Mouse (Mus musculus): Measurements from ENCODE around the gene BC005537.
"Not testable (repeated sequence)": the region's sequence is repeated elsewhere in the genome, so short reads cannot be mapped to it uniquely, and the experiment has no call there.

BC005537 gene

DNA sequence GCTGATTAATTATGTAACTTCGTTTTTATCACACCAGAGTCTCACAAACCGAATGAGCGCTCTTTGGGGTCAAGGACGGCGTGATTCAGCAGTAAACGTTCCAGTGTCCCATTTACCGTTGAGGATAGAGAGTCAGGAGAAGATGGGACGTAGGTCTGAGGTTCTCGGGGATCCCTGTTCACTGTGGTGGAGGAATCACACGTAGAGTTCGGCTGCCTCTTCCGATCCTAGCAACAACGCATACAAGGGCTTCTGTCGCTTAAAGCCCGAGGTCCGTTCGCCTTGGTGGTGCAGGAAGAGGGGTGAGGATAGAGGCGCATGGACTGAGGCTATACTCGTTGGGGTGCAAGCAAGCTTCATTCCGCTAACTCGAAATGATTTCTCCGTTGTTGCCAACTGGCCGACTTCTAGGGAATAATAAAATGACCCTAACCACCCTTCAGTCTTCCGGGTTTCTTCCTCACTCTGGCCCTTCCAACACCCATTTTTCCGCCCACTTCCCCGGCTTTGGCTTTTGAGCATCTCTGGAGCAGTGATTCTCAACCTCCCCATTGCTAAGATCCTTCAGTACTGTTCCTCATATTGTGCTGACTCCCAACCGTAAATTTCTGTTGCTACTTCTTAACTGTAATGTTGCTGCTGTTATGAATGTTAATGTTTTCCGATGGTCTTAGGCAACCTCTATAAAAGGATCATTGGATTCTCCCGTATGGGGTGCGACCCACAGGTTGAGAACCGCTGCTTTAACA, 1.4 kb upstream of the BC005537 start:
- peak; percentile 48 for DNase-seq (ENCODE audit: low read depth, low spot score)

DNA sequence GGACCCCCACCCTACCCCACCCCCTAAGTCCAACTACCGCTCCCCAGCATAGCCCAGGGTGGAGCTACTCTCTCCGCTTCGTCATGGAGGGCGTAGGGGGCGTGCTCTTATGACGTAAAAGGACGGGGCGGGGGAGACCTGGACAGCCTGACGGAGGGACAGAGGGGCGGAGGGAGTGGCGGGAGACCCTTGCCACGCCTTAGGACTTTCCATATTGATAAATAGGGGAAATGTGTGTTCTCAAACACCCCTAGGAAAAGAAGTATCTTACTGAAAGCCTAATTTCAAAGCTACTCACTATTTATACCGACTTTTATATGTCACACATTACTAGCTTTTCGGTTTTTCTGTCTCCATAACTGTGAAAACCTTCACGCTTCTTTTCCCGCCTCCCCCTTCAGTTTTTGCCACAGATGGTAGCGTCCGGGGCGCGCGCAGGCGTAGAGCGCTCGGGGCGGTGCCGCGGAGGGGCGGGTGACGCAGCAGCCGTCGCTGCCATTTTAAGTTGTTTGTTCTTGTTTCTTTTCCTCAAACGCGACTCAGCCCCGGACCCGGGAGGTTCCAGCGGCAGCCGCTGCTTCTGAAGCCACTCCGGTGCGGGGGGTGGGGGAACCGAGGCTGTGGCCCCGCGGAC, 666 bp upstream of the BC005537 start:
- peak; percentile 96 for DNase-seq (ENCODE audit: low read depth, low spot score)

DNA sequence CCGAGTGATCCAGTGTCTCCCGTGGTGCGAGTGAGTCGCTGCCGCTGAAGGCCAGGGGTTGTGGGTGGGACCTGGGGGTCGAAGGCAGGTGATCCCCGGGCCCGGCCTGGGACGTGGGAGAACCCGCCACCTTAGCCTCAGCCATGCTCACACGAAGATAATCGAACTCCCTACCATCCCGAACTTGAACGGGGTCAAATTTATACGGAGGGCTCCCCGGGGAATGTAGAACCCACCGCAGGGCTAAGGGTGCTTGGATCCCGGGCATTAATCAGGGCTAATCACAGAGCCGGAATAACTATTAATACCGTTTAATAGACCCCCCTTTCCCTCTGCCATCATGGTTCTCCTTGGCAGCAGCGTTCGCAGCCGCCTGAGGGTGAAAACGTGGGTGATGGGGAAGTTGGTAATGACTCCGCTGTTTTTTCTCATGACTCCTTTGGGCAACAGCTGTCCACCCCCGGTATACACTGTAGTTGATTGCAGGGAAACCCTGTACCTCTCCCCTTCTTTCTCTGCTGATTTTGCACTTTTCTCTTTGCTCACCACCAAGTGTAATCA, 754 bp downstream of the BC005537 start:
- DNase-seq (ENCODE audit: low read depth, low spot score) = peak; percentile 68

DNA sequence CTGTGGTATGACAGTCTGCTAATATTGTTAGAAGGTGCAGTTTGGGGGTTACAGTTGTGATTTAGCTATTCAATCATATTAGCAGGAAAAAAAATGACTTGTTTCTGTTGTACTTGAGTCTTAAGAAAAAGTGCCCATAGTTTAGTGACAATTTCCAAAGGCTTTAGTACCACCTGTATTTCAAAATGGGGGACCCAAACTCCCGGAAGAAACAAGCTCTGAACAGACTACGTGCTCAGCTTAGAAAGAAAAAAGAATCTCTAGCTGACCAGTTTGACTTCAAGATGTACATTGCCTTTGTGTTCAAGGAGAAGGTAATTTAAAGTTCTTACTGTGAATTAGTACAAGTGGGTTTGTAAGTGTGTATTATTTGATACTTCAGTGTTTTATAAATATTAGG, 1.7 kb downstream of the BC005537 start:
- DNase-seq (ENCODE audit: low read depth, low spot score) = no peak

DNA sequence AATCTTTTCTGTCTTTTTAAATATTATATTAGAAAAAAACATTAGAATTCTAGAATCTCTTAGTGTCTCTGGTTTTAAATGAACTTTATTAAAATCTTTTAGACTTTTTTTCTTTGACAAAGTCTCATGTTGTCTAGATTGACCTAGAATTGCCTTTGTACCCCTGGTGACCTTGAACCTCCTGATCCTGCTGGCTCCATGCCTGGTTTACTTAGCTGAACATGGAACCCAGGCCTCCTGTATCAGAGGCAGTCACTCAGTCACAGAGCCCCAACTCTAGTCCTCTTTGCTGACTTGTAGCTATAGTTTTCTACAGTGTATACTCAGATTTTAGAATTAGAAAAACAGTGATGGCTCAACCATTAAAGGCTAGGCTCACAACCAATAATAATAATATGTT, 4.6 kb downstream of the BC005537 start:
- no peak for DNase-seq (ENCODE audit: low read depth, low spot score)

DNA sequence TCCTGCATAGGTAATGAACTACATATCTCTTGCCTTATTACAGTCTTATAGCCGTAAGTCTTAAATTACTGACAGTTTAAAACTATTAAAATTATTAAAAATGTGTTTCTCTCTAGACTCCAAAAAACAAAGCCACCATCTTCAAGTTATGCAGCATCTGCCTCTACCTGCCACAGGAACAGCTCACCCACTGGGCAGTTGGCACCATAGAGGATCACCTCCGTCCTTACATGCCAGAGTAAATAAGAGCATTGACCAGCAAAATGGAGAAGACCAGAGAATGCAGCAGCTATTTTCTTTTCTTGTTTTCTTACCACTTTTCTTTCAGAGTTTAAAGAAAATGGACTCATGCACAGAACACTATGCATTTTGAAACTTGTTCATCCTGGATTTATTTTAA, 11.1 kb downstream of the BC005537 start:
- no peak for DNase-seq (ENCODE audit: low read depth, low spot score)

DNA sequence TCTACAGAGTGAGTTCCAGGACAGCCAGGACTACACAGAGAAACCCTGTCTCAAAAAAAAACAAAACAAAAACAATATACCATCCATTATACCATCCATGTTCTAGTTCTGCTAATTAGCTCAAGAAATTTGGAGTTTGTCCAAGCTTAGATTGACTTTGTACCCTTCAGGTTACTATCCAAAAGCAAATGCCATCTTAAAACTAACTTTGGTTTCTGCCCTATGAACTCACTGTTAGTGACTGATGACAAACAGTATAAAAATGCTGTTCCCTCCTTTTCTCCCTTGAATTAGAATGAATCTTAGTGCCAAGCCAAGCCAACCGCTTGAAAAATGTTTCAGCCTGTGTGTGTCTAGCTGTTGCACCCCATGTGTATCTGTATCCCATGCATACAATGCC, 13.2 kb downstream of the BC005537 start:
- no peak for DNase-seq (ENCODE audit: low read depth, low spot score)

DNA sequence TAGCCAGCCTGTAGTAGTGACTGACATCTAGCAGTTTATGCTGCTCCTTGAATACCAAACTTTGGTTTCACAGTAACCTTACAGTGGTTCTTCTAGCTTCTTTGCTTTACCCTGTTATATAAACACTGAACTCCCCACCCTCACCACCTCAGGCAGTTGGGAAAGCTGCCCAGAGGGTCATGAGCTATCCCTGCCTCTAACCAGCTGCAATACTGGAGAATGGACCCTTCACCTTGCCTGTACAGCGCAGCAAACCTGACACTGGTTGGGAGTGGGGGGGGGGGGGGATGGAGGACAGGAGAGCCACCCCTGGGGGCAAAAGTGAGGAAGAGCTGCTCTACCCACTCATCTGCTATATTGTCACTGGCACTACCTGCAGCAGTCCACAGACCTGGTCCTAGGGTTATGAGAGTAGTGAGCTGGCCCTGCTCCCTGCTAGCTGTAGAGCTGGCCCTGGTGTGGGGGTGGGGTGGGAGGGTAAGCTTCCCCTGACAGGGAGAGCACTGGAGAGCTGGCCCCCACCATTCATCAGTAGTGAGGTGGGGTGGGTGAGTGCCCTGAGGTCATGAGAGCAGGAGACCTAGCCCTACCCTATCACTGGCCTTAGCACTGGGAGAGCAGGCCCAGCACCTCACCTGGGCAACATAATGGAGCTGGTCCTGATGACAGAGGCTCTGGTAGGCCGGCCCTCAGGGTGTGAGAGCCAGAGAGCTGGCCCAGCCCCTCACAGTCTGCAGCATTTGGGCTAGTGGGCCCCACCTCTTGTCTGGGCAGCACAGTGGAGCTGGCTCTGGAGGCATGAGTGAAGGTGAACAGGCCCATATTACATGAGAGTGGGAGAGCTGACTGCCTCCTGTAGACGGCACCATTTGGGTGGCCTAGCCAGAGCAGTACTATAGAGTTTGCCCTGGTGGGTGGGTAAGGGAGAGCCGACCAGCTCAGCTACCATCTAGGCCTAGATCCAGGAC, 15.0 kb downstream of the BC005537 start:
- DNase-seq (ENCODE audit: low read depth, low spot score) = peak; percentile 61

DNA sequence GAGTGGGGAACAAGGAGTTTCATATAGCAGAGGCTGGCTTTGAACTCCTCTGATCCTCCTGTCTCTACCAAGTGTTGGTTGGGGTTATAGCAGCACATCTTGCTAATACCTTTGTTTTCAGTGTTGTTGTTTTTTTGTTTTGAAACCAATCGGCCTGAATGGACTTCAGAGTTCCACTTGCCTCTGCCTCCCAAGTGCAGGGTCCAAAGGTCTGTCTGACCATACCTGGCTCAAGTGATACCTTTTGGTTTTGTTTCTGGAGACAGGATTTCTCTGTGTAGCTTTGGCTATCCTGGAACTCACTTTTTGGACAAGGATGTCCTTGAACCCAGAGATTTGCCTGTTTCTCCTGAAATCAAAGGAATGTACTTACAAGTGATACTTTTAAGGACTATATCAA, 18.5 kb downstream of the BC005537 start:
- no peak for DNase-seq (ENCODE audit: low read depth, low spot score)

DNA sequence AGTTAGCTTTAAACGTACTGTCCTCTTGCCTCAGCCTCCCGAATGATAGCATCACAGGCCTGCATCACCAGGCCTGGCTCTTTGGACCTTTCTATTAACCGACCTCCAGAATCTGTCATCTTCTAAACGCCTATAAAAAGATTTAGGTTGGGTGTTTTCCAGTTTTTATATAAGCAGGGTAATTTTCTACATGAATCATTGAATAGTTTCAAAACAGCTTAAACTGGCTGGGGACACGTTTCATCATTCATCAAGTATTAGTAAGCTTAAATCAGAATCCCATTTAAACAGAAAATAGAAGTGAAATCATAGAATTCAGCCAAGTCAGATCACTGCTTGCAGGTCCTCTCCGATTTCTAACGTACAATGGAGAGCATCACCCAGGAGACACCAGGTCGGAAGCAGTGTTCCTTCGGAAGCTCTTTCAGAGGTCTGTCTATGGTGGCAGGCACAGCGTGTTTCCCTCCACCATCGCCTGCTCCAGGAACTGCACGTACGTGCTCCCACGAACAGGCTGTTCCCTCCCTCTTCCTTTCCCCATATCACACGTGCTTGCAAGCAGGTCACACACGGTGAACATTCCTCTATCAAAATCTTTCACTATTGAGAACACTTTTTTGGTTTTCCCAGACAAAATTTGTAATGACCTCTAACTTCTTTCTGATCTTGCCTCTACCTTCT, 21.3 kb downstream of the BC005537 start:
- peak; percentile 54 for DNase-seq (ENCODE audit: low read depth, low spot score)

DNA sequence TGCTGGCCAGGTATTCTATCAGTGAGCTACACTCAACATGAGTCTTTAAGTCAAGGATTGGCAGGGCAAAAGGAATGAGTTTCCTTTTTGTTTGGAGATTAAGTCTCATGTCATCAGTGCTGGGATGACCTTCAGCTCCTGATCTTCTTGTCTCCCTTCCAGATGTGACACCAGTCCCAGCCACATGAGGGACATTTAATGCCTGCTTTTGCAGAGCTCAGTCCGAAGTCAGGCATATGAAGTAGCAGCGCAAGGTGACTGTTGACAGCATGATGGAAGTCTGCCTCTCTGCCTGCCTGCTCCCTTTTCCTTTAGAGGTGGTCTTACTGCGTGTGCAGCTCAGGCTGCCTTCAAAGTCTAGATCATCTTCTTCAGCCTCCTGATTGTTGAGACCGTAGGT, 23.2 kb downstream of the BC005537 start:
- no peak for DNase-seq (ENCODE audit: low read depth, low spot score)

DNA sequence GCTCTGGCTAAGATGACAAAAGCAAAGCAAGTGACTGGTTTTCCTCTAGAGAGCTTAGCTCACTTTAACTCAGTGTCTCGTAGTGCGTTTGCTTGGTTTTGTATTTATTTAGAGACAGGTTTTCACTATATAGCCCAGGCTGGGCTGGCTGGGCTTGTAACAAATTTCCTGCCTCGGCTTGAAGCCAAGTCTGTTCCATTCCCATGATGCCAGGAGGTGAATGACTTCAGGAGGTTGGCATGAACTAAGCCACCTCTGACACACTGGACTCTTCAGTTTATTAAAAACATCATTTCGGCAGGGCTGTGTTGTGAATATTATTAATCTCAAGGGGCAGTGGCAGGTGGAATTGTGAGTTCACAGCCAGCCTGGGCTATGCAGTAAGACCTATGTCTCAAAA, 24.1 kb downstream of the BC005537 start:
- peak; percentile 60 for DNase-seq (ENCODE audit: low read depth, low spot score)

DNA sequence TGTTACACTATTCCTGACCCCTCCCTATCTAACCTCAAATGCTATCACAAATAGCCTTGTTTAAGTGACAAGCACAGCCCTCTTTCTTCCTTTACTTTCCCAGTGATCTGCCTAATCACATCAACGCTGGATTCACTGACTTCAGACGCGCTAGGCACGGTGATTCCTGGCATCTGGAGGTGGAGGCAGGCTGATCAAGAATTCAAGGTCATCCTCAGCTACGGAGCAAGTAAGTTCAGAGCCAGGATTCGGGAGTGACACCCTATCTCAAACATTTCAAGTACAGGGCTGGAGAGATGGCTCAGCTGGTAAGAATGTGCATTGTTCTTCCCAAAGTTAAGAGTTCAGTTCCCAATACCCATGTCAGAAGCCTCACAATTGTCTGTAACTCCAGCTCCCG, 24.7 kb downstream of the BC005537 start:
- DNase-seq (ENCODE audit: low read depth, low spot score) = no peak

DNA sequence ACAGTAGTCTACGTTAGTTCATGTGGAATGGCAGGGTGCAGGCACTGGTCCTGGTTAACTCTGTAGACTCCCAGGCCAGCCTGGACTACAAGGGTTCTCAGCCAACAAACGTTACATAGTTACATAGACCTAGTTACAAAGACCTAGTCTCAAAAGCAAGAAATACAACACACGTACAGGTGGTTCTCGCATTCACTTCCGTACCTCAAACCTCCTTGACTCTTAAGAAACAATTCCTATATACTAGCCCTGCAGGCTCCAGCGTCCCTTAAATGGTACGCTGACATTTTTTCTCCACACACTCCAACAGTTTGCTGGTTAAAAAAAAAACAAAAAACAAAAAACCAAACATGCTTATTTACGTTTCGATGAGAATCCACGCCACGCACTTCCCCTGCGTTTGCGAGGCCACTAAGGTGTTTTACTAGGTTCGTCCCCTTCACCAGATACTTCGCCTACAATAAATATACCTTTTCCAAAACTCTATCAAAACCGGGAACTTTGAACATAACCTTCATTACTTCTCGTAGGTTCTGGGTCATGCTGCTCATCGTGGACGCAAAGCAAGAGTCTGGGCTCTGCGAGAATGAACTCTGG, 29.4 kb downstream of the BC005537 start:
- DNase-seq (ENCODE audit: low read depth, low spot score) = peak; percentile 32

DNA sequence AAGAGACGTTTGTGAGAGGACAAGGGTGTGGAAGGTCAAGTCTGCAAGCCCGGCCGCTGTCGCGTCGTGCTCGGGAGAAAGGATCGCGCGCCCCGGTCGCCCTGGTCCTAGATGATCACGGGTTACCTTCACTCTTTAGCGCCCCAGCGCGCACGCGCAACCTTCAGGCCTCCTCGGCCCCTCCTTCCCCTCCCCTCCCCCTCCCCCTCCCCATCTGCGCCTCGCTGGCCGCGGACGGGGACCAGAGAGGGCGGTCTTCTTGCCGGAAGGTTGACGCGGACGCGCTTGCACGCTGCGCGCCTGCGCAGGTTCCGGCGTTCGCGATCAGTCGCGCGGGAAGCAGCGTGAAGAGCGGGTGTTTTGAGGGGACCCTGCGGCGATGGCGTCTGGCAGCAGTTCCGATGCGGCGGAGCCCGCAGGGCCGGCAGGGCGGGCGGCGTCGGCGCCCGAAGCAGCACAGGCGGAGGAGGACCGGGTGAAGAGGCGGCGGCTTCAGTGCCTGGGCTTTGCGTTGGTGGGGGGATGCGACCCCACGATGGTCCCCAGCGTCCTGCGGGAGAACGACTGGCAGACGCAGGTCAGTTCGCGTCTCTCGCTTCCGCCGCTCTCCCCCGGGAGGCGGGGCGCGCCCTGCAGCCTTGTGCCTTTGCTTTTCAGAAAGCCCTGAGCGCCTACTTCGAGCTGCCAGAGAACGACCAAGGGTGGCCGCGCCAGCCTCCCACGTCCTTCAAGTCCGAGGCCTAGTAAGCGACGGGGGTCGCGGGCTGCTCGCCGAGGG, 30.1 kb downstream of the BC005537 start, which contains the start of the genes Acot13 and Tdp2:
Gene Acot13, minus strand, starts transcription at position 188 of the 778 bp plus-strand sequence.
Gene Tdp2, plus strand, starts transcription at position 327 of the 778 bp plus-strand sequence.
- DNase-seq (ENCODE audit: low read depth, low spot score) = peak; percentile 90

DNA sequence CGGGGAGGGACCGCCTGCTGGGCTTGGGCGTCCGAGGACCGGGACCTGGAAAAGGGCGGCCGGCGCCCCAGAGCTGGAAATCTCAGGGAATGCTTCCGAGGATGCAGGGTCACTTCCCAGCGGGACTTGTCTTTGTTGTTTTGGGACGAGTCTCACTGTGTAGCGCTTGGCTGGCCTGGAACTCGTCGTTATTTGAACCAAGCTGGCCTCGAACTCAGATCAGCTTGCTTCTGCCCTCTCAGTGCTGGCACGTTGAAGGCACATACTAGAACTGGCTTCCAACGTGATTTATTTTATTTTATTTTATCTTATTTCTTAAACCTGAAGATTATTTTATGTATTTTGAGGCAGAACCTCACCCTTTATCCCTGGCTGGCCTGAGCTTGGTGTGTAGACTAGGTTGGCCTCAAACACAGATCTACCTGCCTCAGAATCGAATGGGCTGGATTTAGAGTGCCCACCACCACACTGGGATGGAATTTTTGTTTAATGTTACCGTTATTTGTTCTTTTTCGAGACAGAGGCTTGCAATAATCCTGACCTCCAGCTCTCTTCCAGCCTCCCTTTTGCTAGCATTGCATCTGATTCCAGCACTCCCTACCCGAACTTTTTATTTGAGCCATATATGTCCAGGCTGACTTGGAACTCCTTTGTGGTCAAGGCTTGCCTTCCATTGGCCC, 30.8 kb downstream of the BC005537 start:
- no peak for DNase-seq (ENCODE audit: low read depth, low spot score)

DNA sequence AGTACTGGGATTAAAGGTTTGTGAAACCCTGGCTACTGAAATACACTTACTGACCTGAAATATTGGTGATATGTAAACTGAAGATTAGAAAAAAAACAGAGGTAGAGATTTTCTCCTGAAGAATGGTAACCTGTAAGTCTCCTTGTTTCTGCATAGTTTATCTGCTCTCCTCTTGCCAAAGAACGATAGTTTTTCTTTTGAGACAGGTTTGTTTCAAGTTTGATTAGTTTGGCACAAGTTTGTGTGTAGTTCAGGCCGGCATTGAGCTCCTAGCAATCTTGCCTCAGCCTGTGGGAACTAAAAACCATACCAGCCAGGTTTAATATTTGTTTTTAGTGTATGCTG, 31.3 kb downstream of the BC005537 start:
- DNase-seq (ENCODE audit: low read depth, low spot score) = no peak

DNA sequence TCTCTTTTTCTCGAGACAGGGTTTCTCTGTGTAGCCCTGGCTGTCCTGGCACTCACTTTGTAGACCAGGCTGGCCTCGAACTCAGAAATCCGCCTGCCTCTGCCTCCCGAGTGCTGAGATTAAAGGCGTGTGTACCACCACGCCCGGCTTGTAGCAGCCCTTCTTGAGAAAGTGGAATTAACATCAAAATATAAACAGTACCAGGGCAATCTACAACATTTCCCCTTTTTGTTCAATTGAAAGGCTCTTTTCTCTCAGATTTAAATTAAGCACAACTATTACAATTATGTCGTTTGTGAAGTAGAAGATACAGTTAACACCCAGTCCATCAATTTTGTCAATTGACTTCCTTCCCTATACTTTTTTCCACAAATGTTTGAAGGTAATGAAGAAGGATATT, 36.3 kb downstream of the BC005537 start:
- DNase-seq (ENCODE audit: low read depth, low spot score) = not testable (repeated sequence)

DNA sequence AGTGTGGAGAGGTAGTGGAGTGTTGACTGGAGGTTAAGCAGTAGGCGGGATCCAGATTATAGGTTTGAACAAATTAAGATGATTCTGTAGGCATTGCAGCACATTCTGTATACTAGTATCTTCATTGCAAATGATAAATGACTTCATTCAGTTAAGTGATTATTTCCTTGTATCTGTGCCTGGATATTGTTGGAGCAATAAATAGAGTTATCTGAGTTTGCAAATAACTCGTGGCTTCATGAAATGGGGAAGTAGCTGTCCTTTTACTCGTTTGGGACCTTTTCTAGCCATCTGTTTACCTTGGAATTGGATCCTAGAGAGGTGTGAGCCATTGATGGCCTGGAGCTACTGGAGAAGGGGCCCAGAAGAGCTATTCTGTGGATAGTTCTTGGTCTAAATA, 38.4 kb downstream of the BC005537 start:
- DNase-seq (ENCODE audit: low read depth, low spot score) = no peak

DNA sequence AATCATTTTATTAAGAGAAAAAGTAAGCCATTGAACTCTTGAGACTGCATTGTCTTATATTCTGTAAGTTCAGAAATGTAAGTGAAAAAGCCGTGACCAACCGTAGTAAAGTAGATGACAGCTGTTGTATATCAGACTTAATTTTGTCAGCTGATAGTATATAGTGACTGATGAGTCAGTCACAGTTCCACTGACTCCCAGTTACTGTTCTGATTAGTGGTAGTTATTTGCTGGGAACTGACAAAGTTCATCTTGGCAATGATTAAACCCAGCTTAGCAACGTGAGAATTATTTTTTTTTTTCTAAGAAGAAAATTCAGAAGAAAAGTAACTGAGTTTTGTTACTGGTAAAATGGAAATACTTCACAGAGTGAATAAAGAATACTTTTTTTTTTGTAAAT, 40.2 kb downstream of the BC005537 start:
- DNase-seq (ENCODE audit: low read depth, low spot score) = no peak

All from 3T3-L1 (cell line).